In genomic region chr7:125747316-125747690, GRCm38 (mm10) we compare ENCODE assay signal across 8 mouse cellular contexts. TPM values are rescaled to one million over a fixed set of nuclear protein-coding genes. Genes with fewer than 3 reads are reported as not detected.
DNase-seq lines count a peak whose midpoint lies in the region; ATAC-seq and TF ChIP-seq lines count a peak whose summit lies in the region.

No protein-coding gene starts in this region.

- no peak for TF ChIP-seq POLR2A in lung, adult 2 months (IDR thresholded peaks at IDR 0.05; ENCODE audit: borderline replicate concordance, extremely low read depth, low read depth, low read length)

- H3K9me3 ChIP-seq in lung, embryonic 14.5 days (ENCODE audit: low read depth, low read length) = no peaks in the 10 kb centered on the region
- H3K9me3 ChIP-seq in forebrain, embryonic 15.5 days = no peaks in the 10 kb centered on the region

- H3K9ac ChIP-seq in lung, embryonic 14.5 days = no peak overlapping the region
- no peak overlapping the region for H3K9ac ChIP-seq in forebrain, embryonic 15.5 days (replicated peaks)

- 59% methylated on average over 7 of the region's 7 CpGs for WGBS in lung, embryonic 14.5 days
- 68% methylated on average over 7 of the region's 7 CpGs for WGBS in lung, adult 2 months
- WGBS in forebrain, embryonic 15.5 days = 62% methylated on average over 7 of the region's 7 CpGs

- DNase-seq in cerebellum, postnatal 10 days = peak; percentile 42 to 47
- DNase-seq in cerebellum, adult 11 months = no peak
- DNase-seq in lung, embryonic 14.5 days = peak; percentile 32
- DNase-seq in lung, adult 2 months = no peak
- peak; percentile 38 for DNase-seq in retina, postnatal 1 day
- DNase-seq in heart, postnatal 14 days = no peak

- intact Hi-C loops in heart, postnatal 14 days (cut with DNase I) = no loop called here

- peak; percentile 41 for TF ChIP-seq CTCF in lung, embryonic 14.5 days (IDR thresholded peaks at IDR 0.05; ENCODE audit: low read depth)
- no peak for TF ChIP-seq CTCF in lung, adult 2 months (IDR thresholded peaks at IDR 0.05; ENCODE audit: insufficient read depth, low read length)

- ATAC-seq in lung, embryonic 14.5 days (ENCODE audit: insufficient read depth) = no peak
- ATAC-seq in common myeloid progenitor, adult 5-6 weeks (replicated peaks; ENCODE audit: low read depth, poor library complexity, severe bottlenecking) = peak; percentile 57; the same call in 1 of the 2 replicates
- no peak for ATAC-seq in forebrain, embryonic 15.5 days (replicated peaks)

- H3K4me1 ChIP-seq in lung, embryonic 14.5 days (ENCODE audit: insufficient read depth) = no peaks in the 10 kb centered on the region
- no peaks in the 10 kb centered on the region for H3K4me1 ChIP-seq in lung, adult 2 months (ENCODE audit: control insufficient read depth, insufficient read depth, low read length)
- H3K4me1 ChIP-seq in forebrain, embryonic 15.5 days = no peaks in the 10 kb centered on the region

- no peak overlapping the region for H3K27ac ChIP-seq in lung, embryonic 14.5 days (ENCODE audit: low read depth)
- no peak overlapping the region for H3K27ac ChIP-seq in forebrain, embryonic 15.5 days (replicated peaks)

- H3K4me2 ChIP-seq in lung, embryonic 14.5 days = no peak overlapping the region
- H3K4me2 ChIP-seq in forebrain, embryonic 15.5 days (replicated peaks) = no peak overlapping the region

- H3K27me3 ChIP-seq in lung, embryonic 14.5 days (ENCODE audit: insufficient read depth, low read length) = no peaks in the 10 kb centered on the region
- no peaks in the 10 kb centered on the region for H3K27me3 ChIP-seq in forebrain, embryonic 15.5 days

- H3K4me3 ChIP-seq in lung, embryonic 14.5 days (ENCODE audit: low read depth, low read length) = no peak overlapping the region
- H3K4me3 ChIP-seq in lung, adult 2 months (replicated peaks; ENCODE audit: extremely low read depth, low read depth, low read length) = no peak overlapping the region
- no peak overlapping the region for H3K4me3 ChIP-seq in forebrain, embryonic 15.5 days

- no peaks in the 10 kb centered on the region for H3K36me3 ChIP-seq in lung, embryonic 14.5 days (ENCODE audit: insufficient read depth)
- no peaks in the 10 kb centered on the region for H3K36me3 ChIP-seq in forebrain, embryonic 15.5 days

RNA-seq across cellular contexts. Expression of gene D430042O09Rik, which starts 39.6 kb away (rescaled TPM):
- polyA plus RNA-seq in lung, embryonic 14.5 days (2014; fragmentation: Nextera tagmentation; extraction: Ambion mirVana) = 10.1 and 10.9 TPM in 2 replicates
- polyA plus RNA-seq in lung, adult 2 months (2012; rRNA removed) = 15.9 and 18.4 TPM in 2 replicates
- total RNA-seq in common myeloid progenitor, adult 5-6 weeks (2017) = 8.6 and 13.2 TPM in 2 replicates
- 7.8 and 7.9 TPM in 2 replicates for polyA plus RNA-seq in forebrain, embryonic 15.5 days (2015; fragmentation: Nextera tagmentation; extraction: Ambion mirVana)
- 10 to 100 TPM; 11.7 to 15.2 TPM for total RNA-seq in heart, postnatal 14 days (2021)

RNA-seq across cellular contexts. Expression of gene Gtf3c1, which starts 39.7 kb away (rescaled TPM):
- polyA plus RNA-seq in lung, embryonic 14.5 days (2014; fragmentation: Nextera tagmentation; extraction: Ambion mirVana) = 33.5 and 37.0 TPM in 2 replicates
- polyA plus RNA-seq in lung, adult 2 months (2012; rRNA removed) = 61.9 and 68.4 TPM in 2 replicates
- total RNA-seq in common myeloid progenitor, adult 5-6 weeks (2017) = 33.7 and 52.9 TPM in 2 replicates
- 36.8 and 39.1 TPM in 2 replicates for polyA plus RNA-seq in forebrain, embryonic 15.5 days (2015; fragmentation: Nextera tagmentation; extraction: Ambion mirVana)
- 10 to 100 TPM; 68.4 to 72.4 TPM for total RNA-seq in heart, postnatal 14 days (2021)

Comparison
In these comparisons a context has a peak if more than half of its experiments do, and no peak if none do; other contexts are left out.
1. DNase-seq: peak in cerebellum, postnatal 10 days (2 of 2), lung, embryonic 14.5 days (single experiment) and retina, postnatal 1 day (single experiment); none in cerebellum, adult 11 months (single experiment), lung, adult 2 months (single experiment) and heart, postnatal 14 days (0 of 2).